Mouse (Mus musculus) bone marrow macrophage, adult 2 months (primary cell): ENCODE measurements around the gene Tpra1. TPM values are rescaled to one million over a fixed set of nuclear protein-coding genes. Genes with fewer than 3 reads are reported as not detected.

ENCODE experiments used
- H3K27ac ChIP-seq: 2 replicates; pipeline ENCODE4 v1.5.1; 2012; ENCODE audit warnings: low read depth, low read length; ENCODE audit not compliant: insufficient read depth
- H3K4me1 ChIP-seq: 2 replicates; pipeline ENCODE4 v1.6.1; 2012; ENCODE audit warnings: low read length; ENCODE audit not compliant: control insufficient read depth, insufficient read depth
- H3K4me3 ChIP-seq: 2 replicates; pipeline ENCODE4 v1.5.1; 2012; ENCODE audit warnings: mild to moderate bottlenecking, low read length, moderate library complexity; ENCODE audit not compliant: insufficient read depth
- CTCF ChIP-seq: IDR thresholded peaks from 2 replicates; pipeline ENCODE4 v1.5.1; 2012; ENCODE audit warnings: low read depth, mild to moderate bottlenecking, low read length, moderate library complexity
- POLR2A ChIP-seq: IDR thresholded peaks from 2 replicates; pipeline ENCODE4 v1.6.1; 2012; ENCODE audit warnings: mild to moderate bottlenecking, low read depth, low read length, borderline replicate concordance
- polyA plus RNA-seq: library from polyadenylated mRNA; stranded (reverse); fragments of >200 nt; gene quantifications from 2 replicates; pipeline ENCODE4 v1.2.4, GENCODE M21; 2012; ENCODE audit not compliant: missing spikeins, insufficient read depth, insufficient read length

The Tpra1 gene
- 72.9 and 86.3 TPM in 2 replicates for polyA plus RNA-seq

GRCm38 (mm10) chr6:88901947-88902820 lies at the start of gene Tpra1:
Gene Tpra1 (plus strand): TSS chr6:88902251.
- TF ChIP-seq POLR2A (no peak), CTCF (no peak)
- Histone ChIP-seq H3K4me3 (peak within 1 kb of the TSS; percentile 84), H3K27ac (peak within 1 kb of the TSS; percentile 78), H3K4me1 (peaks cover 33% of the 10 kb centered on the region)

- Histone ChIP-seq H3K4me1 (no peaks in the 10 kb centered on the region), H3K27ac (no peak overlapping the region)
- no peak for TF ChIP-seq POLR2A
- TF ChIP-seq CTCF: no peak
These were observed 47.5 kb upstream of the Tpra1 start for GRCm38 (mm10) chr6:88854509-88854908.

GRCm38 (mm10) chr6:88855636-88856035 lies 46.4 kb upstream of the Tpra1 start:
- Histone ChIP-seq H3K27ac (no peak overlapping the region), H3K4me3 (no peak overlapping the region), H3K4me1 (no peaks in the 10 kb centered on the region)
- TF ChIP-seq CTCF: no peak
- no peak for TF ChIP-seq POLR2A

More at GRCm38 (mm10) chr6:88854509-88854908, 47.5 kb upstream of the Tpra1 start:
- no peak overlapping the region for H3K4me3 ChIP-seq

- H3K4me1 ChIP-seq: no peaks in the 10 kb centered on the region
- no peak overlapping the region for H3K4me3 ChIP-seq
- H3K27ac ChIP-seq: no peak overlapping the region
- TF ChIP-seq POLR2A (no peak), CTCF (no peak)
These were observed 44.8 kb upstream of the Tpra1 start for GRCm38 (mm10) chr6:88857249-88857648.

GRCm38 (mm10) chr6:88857830-88858229 lies 44.2 kb upstream of the Tpra1 start:
- TF ChIP-seq CTCF (no peak), POLR2A (no peak)
- no peak overlapping the region for H3K27ac ChIP-seq
- no peak overlapping the region for H3K4me3 ChIP-seq
- no peaks in the 10 kb centered on the region for H3K4me1 ChIP-seq

- no peaks in the 10 kb centered on the region for H3K4me1 ChIP-seq
These were observed 43.7 kb upstream of the Tpra1 start for GRCm38 (mm10) chr6:88858341-88858740.

GRCm38 (mm10) chr6:88860914-88861313 lies 41.1 kb upstream of the Tpra1 start:
- Histone ChIP-seq H3K4me1 (no peaks in the 10 kb centered on the region), H3K4me3 (no peak overlapping the region), H3K27ac (no peak overlapping the region)
- TF ChIP-seq POLR2A (no peak), CTCF (peak; percentile 45; the same call in 1 of the 2 replicates)

More at GRCm38 (mm10) chr6:88858341-88858740, 43.7 kb upstream of the Tpra1 start:
- Histone ChIP-seq H3K4me3 (no peak overlapping the region), H3K27ac (no peak overlapping the region)
- no peak for TF ChIP-seq POLR2A
- no peak for TF ChIP-seq CTCF

- H3K4me1 ChIP-seq: peaks cover 4% of the 10 kb centered on the region; the same call in 1 of the 2 replicates
- H3K27ac ChIP-seq: no peak overlapping the region
- TF ChIP-seq POLR2A (no peak), CTCF (no peak)
- no peak overlapping the region for H3K4me3 ChIP-seq
These were observed 36.3 kb upstream of the Tpra1 start for GRCm38 (mm10) chr6:88865704-88866103.

- TF ChIP-seq POLR2A (no peak), CTCF (no peak)
- H3K27ac ChIP-seq: no peak overlapping the region
- H3K4me1 ChIP-seq: peaks cover 4% of the 10 kb centered on the region; the same call in 1 of the 2 replicates
- H3K4me3 ChIP-seq: no peak overlapping the region
These were observed 32.6 kb upstream of the Tpra1 start for GRCm38 (mm10) chr6:88869459-88869858.

- Histone ChIP-seq H3K4me1 (peaks cover 4% of the 10 kb centered on the region; the same call in 1 of the 2 replicates), H3K27ac (no peak overlapping the region)
- no peak for TF ChIP-seq CTCF
- no peak for TF ChIP-seq POLR2A
These were observed 31.5 kb upstream of the Tpra1 start for GRCm38 (mm10) chr6:88870594-88870993.

More at GRCm38 (mm10) chr6:88870594-88870993, 31.5 kb upstream of the Tpra1 start:
- no peak overlapping the region for H3K4me3 ChIP-seq
